ENCODE assay signal across 8 mouse cellular contexts in the genomic region with DNA sequence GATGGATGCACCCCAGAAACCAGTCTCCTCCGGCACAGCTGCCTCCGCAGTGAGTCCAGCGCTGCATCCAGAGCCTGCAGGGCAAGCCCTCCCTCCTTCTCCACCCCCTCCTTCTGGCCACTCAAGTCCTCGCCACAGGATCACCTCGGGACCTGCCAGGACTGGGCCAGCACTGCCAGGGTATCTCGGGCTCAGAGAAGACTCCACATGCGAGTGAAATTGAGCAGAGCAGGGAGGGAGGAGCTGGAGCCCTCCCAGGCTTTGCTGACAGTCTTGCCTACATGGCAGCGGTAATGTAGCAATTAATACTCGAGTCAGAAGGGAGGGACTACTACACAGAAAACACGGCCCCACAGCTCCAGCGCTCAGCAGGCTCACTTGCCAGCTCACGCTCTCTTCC. TPM values are rescaled to one million over a fixed set of nuclear protein-coding genes. Genes with fewer than 3 reads are reported as not detected.
DNase-seq lines count a peak whose midpoint lies in the region; ATAC-seq and TF ChIP-seq lines count a peak whose summit lies in the region.

TSS of gene Kcnip1 (minus strand) at position 215 of the 400 bp plus-strand sequence.

- no peak within 1 kb of the TSS for H3K4me3 ChIP-seq in kidney, embryonic 16.5 days (ENCODE audit: low read length)
- H3K4me3 ChIP-seq in forebrain, embryonic 15.5 days = no peak within 1 kb of the TSS
- H3K4me3 ChIP-seq in kidney, adult 2 months (ENCODE audit: insufficient read depth, low read depth, low read length) = no peak within 1 kb of the TSS

- WGBS in kidney, embryonic 16.5 days = 18% methylated on average over 12 of the region's 12 CpGs
- WGBS in forebrain, embryonic 15.5 days = 17% methylated on average over 12 of the region's 12 CpGs
- WGBS in kidney, adult 2 months = 16% methylated on average over 12 of the region's 12 CpGs

- H3K9ac ChIP-seq in kidney, embryonic 16.5 days (replicated peaks; ENCODE audit: low read length) = no peak within 1 kb of the TSS; the same call in 1 of the 2 replicates
- no peak within 1 kb of the TSS for H3K9ac ChIP-seq in forebrain, embryonic 15.5 days (replicated peaks)

- ATAC-seq in kidney, embryonic 16.5 days (ENCODE audit: low FRiP score, low TSS enrichment) = 0 out of 2 replicates have a peak, but pooled peaks have one; percentile 31
- peak; percentile 82 for ATAC-seq in forebrain, embryonic 15.5 days (replicated peaks)

- no peaks in the 10 kb centered on the region for H3K9me3 ChIP-seq in kidney, embryonic 16.5 days (ENCODE audit: low read length)
- no peaks in the 10 kb centered on the region for H3K9me3 ChIP-seq in forebrain, embryonic 15.5 days

- no peak for TF ChIP-seq POLR2A in kidney, adult 2 months (IDR thresholded peaks at IDR 0.05; ENCODE audit: low read depth, low read length)

- no peaks in the 10 kb centered on the region for H3K36me3 ChIP-seq in kidney, embryonic 16.5 days (ENCODE audit: insufficient read depth, low read length)
- H3K36me3 ChIP-seq in forebrain, embryonic 15.5 days = no peaks in the 10 kb centered on the region
- no peaks in the 10 kb centered on the region for H3K36me3 ChIP-seq in kidney, adult 2 months (ENCODE audit: control insufficient read depth, insufficient read depth, low read length)

- no peak for DNase-seq in kidney, adult 11 months
- DNase-seq in cerebellum, adult 18-20 months = peak; percentile 12 to 15
- DNase-seq in left cerebral cortex, adult 8-10 months (ENCODE audit: low spot score in 2 of 2) = no peak
- peak; percentile 50 for DNase-seq in skeletal muscle tissue, adult 2 months (ENCODE audit: low read depth, low spot score)
- no peak for DNase-seq in kidney, adult 2 months
- DNase-seq in right cerebral cortex, postnatal 4 days = no peak

- H3K4me2 ChIP-seq in kidney, embryonic 16.5 days (replicated peaks; ENCODE audit: low read depth, low read length) = peak within 1 kb of the TSS; percentile 42
- peak within 1 kb of the TSS; percentile 26 for H3K4me2 ChIP-seq in forebrain, embryonic 15.5 days (replicated peaks)

- H3K27me3 ChIP-seq in kidney, embryonic 16.5 days (ENCODE audit: insufficient read depth, low read length) = peaks cover 3% of the 10 kb centered on the region; the same call in 1 of the 2 replicates
- H3K27me3 ChIP-seq in forebrain, embryonic 15.5 days = no peaks in the 10 kb centered on the region
- H3K27me3 ChIP-seq in kidney, adult 2 months (replicated peaks; ENCODE audit: control insufficient read depth, insufficient read depth, low read length) = no peaks in the 10 kb centered on the region

- H3K27ac ChIP-seq in kidney, embryonic 16.5 days (ENCODE audit: low read length) = no peak within 1 kb of the TSS
- no peak within 1 kb of the TSS for H3K27ac ChIP-seq in forebrain, embryonic 15.5 days (replicated peaks)
- H3K27ac ChIP-seq in kidney, adult 2 months (ENCODE audit: insufficient read depth, low read depth, low read length) = no peak within 1 kb of the TSS

- no peak for TF ChIP-seq CTCF in kidney, adult 2 months (conservative IDR thresholded peaks at IDR 0.05; ENCODE audit: insufficient read depth, insufficient read length, low read depth, low read length)

- H3K4me1 ChIP-seq in kidney, embryonic 16.5 days (ENCODE audit: insufficient read depth, low read length) = peaks cover 9% of the 10 kb centered on the region
- peaks cover 11% of the 10 kb centered on the region for H3K4me1 ChIP-seq in forebrain, embryonic 15.5 days
- no peaks in the 10 kb centered on the region for H3K4me1 ChIP-seq in kidney, adult 2 months (ENCODE audit: control insufficient read depth, insufficient read depth, low read length)

RNA-seq across cellular contexts. Expression of gene Kcnip1, which starts in this region (rescaled TPM):
- polyA plus RNA-seq in kidney, embryonic 16.5 days (2015; fragmentation: Nextera tagmentation; extraction: Ambion mirVana) = 1.1 and 1.3 TPM in 2 replicates
- 49.9 and 51.2 TPM in 2 replicates for polyA plus RNA-seq in forebrain, embryonic 15.5 days (2015; fragmentation: Nextera tagmentation; extraction: Ambion mirVana)
- 10 to 100 TPM; 25.7 to 29.8 (median 29.5) TPM for total RNA-seq in left cerebral cortex, adult 8-10 months (2022)
- 0.05 TPM in 1 of 2 replicates, not detected in the other for polyA plus RNA-seq in kidney, adult 2 months (2012; rRNA removed)

Comparison
In these comparisons a context has a peak if more than half of its experiments do, and no peak if none do; other contexts are left out.
1. RNA of gene Kcnip1 (polyA plus RNA-seq): 49.9 to 51.2 TPM in forebrain, embryonic 15.5 days; 1.1 to 1.3 TPM in kidney, embryonic 16.5 days and 0.05 TPM in kidney, adult 2 months; every median in the first group is over 10 times any median in the second.
2. DNase-seq: peak in cerebellum, adult 18-20 months (2 of 2) and skeletal muscle tissue, adult 2 months (single experiment); none in kidney, adult 11 months (single experiment), left cerebral cortex, adult 8-10 months (0 of 2), kidney, adult 2 months (single experiment) and right cerebral cortex, postnatal 4 days (single experiment).